Mouse (Mus musculus) CD8-positive naive resting alpha-beta T cell, adult 2 months (primary cell): Measurements from ENCODE around the gene Timm23.
"Not testable (repeated sequence)": the region's sequence is repeated elsewhere in the genome, so short reads cannot be mapped to it uniquely, and the experiment has no call there.

Source experiments
- DNase-seq, 2 experiments: peaks; one replicate each; pipeline ENCODE4 v3.0.0; 2022; ENCODE audit warnings: low read depth in 2 of 2, low spot score in 2 of 2

Gene Timm23

DNA sequence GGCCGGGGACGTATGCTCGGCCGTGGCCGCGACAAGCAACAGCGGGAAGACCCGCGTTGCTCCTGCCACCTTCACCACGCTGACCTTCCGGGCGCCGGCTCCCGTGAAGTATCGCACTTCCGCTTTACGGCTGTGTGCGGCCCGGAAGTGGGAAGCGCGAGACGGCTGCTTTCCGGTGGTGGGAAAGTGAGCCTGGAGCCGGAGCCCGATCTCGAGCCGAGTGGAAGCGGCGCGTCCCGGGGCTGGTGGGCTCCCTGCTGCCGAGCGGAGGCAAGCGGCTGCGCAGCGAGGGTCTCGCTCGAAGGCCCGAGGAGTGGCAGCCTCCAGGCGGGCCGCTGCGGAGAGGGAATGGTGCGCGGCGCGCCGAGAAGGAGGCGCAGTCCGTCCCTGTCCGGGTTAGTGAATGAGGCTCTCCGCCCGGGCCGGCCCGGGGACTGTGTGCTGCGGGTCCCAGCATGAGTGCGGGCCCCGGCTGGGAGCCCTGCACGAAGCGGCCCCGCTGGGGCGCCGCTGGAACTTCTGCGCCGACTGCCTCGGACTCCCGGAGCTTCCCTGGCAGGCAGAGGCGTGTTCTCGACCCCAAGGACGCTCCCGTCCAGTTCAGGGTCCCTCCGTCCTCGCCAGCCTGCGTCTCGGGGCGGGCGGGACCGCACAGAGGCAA lies at the start of gene Timm23, which contains the start of gene Parg:
TSS of gene Timm23 (minus strand) at position 108 of the 661 bp plus-strand sequence.
TSS of gene Parg (plus strand) at position 159 of the 661 bp plus-strand sequence.
- peak; percentile 74 to 79 for DNase-seq

DNA sequence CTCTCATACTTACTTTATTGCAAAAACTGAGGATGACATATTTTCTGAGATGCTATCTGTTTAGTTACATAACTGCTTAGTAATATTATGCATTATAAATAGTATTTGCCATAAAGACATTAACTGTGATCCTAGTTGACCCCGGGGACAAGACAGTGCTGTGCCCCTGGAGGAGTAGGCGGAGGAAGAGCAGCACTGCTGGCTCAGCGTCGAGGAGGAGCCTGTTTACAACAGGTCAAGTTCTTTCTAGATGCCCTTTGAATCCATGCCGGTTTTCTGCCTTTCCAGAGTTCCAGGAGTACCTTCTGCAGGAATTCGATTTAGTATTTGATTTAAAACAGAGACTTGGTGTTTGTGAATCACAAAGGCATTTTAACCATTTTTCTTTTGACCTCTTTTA lies 47.9 kb upstream of the Timm23 start:
- no peak for DNase-seq

DNA sequence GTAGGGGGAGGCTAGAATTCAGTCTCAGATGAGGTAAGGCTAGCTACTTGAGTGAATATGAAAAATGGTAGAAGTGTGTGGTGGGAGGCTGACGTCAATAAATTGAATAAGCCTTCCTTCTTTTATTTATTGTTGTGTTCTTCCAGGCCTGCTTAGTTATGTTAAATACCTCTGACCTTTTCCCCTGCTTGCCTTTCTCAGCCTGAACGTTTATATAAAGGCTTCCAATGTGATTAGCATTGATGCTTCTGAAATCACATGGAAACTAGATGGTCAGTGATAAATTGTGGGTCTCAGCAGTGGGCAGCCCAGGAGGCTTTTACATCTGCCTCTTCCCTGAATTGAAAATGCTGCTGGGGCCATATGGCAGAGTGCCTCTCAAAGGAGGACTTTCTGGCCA lies 44.3 kb upstream of the Timm23 start:
- no peak for DNase-seq

DNA sequence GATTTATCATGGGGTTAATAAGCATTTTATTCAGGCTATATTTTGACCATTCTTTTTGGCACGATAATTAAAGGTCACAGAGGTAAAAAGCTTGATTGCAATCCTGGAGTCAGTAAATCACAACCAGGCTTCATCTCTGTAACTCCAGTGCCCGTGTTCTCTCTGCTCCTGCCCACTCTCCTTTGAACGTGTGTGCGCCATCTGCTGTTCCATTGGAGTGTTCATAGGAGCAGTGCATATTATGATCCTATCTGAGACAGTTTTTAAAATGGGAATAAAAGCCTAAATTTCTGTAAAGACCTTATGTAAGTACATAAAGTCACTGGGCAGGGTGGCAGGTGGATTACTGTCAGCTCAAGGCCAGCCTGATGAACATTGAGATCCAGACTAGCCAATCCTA lies 40.7 kb upstream of the Timm23 start:
- DNase-seq, result no peak

DNA sequence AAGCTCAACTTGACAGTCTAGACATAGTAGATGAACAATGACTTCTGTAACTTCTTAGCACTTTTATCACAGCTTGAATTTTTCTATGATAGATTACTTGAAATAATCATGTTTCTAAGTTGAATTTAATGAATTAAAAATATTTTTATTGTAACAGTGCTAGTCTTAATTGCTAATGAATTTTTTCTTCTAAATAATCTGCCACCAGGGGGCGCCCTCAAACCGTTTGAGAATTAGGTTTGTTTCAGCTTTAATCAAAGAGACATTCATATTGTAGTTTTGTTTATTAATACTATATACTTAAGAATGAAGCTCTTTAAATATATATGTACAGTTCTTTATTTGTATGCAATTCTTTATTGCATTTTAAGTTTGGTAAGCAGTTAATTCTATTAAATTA lies 27.3 kb upstream of the Timm23 start:
- DNase-seq, result peak; percentile 32 to 43

DNA sequence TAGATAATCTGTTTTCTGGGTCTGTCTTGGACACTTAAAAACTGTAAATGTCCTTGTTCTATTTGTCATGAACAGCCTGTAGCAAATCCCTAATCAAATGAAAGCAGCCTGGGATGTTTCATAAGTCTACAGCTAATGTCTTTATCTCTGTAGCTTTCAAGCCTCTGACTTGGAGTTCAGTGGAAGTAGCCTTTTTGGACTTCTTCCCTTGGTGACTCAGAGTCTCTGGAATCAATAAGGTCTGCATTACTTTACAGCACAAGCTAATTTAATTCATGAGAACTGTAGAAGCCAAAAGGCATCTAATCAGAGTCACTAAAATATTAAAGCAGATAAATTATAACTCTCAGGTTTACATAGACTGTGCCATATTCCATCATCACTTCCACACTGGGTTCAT lies 24.9 kb upstream of the Timm23 start:
- no peak for DNase-seq

DNA sequence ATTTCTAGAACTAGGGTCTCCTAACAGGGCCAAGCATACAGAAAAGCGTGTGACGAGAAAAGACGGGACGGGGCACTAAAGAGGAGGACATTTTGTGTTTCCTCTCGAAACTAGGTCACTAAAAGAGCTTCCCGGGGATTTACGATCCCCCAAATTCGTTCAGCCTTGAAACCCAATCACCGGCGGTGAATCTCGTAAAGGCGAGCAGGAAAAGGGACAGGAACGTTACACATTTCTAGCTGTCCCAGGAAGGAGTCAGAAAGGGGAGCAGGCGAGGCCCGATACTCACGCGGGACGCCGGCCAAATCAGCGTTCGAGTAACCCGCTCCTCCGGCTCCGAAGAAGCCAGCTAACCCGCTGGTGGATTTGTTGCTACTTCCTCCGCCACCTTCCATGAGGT lies 344 bp downstream of the Timm23 start:
- DNase-seq, result no peak

DNA sequence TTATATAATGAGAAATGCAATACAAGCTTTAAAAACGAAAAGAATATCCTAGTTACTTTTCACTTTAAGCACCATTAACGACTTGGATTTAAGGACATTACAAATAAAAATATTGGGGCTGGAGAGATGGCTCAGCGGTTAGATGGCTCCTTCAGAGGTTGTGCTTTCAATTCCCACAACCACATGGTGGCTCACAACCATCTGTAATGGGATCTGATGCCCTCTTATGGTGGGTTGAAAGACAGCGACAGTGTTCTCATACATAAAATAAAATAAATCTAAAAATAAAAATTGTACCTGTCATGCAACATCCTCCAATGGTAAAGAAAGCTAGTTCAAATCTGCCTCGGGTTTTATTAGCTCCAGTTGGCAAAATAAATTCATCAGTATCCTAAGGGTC lies 8.1 kb downstream of the Timm23 start:
- DNase-seq, result not testable (repeated sequence)

DNA sequence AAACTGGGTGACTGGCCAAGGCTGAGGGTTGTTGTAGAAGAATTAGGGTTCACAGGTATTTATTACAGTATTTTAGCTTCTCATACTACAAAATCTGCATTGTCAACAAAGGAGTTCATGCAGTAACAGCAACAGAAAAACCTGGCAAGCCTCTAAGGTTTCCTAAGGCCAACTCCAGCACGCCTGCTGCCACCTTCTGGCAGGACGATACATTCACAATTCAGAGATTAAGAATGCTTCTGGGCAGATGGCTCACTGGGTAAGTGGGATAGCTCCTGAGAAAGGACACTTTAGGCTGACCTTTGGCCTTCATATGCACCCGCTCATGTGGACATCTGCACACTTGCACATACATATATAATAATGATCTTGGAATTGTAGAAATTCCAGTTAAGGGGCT lies 9.3 kb downstream of the Timm23 start:
- DNase-seq, result peak; percentile 16 to 42

DNA sequence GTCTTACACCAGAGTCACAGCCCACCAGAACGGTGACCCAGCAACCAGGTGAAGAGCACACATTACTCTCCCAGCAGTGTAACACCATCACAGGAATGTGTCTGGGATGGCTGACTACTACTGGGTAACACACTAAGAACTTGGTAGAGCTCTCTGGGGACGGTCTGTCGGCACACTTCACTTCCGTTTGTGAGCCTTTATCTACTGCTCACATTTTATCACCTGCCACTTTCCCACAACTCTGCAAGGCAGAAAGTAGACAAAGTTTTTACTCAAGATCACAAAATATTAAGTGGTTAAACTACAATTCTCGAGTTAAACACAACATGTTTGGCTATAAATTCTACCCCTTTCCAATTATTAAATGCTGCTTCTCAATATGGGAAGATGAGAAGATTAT lies 9.8 kb downstream of the Timm23 start:
- no peak for DNase-seq

DNA sequence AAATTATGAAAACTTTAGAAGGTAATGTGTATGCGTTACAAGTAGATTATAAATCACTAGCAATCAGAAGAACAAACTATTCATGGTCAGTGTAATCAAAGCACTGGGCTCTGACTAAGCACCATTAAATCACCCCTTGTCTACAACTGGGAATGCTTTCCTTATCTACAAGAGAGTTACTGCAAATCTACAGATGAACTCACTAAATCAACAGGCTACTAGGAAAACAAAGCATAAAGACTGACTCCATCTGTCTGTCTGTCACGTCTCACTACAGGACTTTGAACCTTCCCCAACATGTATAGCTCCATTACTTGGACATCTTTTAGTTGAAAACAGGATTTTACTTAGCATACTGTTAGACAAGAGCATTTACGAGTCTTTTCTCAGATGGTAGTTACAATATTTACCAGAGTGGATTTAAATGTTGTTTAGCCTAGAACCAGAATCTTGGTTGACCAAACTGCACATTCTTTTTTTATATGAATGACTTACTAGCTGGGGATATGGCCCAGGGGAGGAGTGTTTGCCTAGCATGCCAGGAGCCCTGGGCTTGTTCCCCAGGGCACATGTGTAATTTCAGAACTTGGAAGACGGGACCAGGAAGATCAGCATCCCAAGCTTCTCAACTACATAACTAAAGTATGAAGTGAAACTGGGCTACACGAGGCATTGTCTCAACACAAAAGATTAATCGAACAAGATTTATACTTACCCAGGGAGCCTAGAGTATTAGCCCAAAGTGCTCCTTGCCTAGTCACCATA lies 10.9 kb downstream of the Timm23 start:
- DNase-seq, result no peak

DNA sequence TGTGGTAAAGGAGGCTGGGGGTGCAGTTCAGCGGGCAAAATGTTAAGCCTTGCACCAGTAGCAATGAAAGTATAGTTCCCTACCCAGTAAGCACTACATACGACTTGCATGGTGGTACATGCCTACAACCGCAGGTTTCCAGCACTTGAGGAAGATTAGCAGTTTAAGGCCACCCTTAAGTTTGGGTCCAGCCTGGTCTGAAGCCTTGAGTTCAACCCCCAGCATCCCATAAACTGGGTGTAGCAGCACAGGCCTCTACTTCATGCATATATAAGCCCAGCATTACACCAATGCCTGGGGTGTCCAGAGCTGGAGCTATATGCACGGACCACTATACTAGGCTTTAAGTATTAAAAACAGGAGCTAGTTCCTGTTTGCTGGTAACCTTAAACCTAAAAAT lies 17.9 kb downstream of the Timm23 start:
- DNase-seq, result no peak

DNA sequence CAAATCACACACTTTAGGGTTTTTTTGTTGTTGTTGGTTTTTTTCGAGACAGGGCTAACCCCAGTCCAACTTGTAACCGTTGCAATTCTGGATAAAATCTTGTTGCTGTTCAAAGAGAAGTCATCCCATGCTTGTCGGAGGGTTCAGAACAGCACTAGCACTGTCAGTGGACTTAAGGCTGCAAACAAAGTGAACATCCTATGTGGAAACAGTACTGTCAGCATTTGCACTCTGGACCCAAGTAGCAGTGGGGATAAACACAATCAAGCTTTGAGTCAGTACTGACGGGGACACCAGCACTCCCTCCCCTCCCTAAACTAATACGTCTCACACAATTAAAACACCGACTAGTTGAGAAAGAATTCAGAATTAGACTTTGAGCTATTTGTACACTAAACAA lies 20.8 kb downstream of the Timm23 start:
- no peak for DNase-seq

DNA sequence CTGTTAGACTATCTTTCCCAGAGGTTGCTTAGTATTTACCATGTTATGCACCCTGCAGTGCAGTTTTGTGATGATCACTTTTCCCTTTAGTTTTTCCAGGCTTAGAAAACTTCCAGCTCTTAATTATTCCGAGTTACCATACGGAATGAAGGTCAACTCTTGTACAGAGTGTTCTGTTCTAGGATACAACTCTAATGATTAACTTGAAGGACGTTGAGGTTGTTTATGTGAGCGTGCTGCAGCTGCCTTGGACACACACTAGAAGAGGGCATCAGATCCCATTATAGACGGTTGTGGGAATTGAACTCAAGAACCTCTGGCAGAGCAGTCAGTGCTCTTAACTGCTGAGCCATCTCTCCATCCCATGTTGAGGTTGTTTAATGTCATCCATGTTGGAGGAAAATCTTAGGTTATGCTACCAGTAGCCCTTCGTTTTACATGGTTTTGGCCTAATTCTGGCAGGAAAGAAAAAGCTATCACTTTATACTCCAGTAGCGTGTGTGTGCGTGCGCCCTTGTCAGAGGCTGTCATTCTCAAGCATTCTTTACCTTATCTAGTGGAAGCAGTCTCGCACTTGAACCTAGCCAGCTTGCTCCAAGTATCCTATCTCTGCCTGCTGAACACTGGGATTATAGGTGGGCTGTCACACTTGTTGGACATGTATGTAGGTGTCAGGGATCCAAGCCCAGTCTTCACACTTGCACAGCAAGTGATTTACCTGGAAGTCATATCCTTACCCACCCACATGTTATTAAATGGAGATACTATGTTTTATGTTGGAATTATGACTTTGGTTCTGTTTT lies 22.1 kb downstream of the Timm23 start:
- DNase-seq, result no peak

DNA sequence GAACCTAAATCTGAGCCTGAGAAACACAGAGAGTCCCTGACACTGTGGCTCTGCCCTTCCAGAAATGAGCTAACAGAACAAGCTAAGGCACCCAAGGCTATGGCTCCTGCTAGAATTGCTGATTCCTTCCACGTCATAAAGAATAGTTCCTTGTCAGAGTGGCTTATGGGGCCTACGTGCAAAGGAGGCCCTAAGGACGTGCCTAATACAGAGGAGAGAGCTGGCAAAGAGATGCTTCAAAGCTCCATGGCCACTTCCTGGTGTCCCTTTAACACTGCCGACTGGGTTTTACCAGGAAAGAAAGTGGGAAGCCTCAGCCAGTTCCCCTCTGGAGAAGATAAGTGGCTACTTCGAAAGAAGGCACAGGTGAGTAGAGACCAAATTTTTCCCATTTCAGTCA lies 25.1 kb downstream of the Timm23 start:
- not testable (repeated sequence) for DNase-seq

DNA sequence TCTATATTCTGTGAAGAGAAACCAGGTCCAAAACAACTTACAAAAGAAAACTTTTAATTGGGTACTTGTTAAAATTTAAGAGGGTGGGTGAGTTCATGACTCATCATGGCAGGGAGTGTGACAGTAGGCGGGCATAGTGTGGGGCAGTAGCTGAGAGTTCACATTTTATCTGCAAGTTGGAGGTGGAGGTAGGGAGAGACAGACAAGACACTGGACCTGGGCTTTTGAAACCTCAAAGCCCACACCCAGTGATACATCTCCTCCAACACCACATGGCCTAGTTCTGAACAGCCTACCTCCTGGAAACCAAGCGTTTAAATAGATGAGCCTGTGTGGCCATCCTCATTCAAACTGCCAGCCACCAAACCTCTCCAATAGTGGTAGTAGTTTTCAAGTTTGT lies 26.4 kb downstream of the Timm23 start:
- DNase-seq, result no peak

DNA sequence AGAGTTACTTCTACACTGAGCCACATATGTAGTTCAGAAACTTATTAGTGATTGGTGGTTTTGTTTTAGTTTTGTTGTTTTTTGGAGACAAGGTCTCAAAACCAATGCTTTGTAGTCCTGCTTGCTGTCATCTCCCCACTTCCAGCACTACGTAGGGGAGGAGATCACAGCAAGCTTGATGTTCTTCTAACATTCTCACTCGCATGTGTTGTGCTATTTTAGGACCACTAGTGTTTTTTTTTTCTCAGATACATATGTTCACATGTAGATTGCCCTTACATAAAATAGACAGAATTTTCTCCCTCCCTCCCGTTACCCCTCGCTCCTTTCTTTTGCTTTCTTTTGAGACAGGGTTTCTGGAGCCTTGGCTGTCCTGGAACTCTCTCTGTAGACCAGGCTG lies 31.6 kb downstream of the Timm23 start:
- no peak for DNase-seq

DNA sequence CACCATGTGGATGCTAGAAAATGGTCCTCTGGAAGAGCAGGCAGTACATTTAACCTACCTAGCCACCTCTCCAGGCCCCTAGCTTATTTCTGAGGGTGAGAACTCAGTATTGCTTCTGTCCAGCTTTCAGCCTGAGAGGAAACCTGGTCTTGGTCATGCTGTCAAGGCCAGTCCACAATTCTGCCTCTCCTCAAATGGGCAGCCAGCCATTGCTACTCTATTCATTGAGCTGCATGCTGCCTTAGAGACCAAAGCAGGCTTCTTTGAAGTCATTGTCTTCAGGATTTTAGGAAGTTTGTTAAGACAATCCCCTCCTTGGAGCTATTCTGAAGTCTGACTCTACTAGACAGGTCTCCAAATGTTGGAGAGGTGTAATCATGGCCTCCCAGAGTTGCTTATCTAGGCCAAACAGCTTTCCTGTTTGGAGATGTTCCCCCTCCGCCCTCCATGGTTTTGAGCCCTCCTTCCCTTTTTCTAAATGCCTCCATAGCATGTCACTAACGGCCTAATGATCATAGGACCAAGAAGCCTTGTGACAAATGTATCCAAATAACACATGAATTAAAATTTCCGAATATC lies 33.0 kb downstream of the Timm23 start:
- DNase-seq, result no peak

DNA sequence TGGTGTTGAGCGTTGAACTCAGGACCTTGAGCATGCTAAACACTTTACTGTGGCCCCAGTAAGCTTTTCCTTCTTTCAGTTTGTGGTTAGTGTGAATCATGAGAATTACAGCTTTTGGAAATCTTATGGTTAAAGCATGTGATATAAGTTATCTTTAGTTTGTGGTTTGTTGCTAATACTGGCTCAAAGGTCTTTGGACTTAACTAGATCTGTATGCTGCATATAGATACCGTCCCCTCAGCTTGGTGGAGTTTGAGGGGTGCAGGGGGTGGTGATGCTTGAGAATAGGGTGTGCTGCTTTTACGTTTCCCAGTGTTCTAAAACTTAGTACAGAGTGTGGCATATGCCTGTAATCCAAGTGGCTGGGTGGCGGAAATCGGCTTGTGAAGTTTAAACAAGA lies 34.4 kb downstream of the Timm23 start:
- DNase-seq, result no peak

DNA sequence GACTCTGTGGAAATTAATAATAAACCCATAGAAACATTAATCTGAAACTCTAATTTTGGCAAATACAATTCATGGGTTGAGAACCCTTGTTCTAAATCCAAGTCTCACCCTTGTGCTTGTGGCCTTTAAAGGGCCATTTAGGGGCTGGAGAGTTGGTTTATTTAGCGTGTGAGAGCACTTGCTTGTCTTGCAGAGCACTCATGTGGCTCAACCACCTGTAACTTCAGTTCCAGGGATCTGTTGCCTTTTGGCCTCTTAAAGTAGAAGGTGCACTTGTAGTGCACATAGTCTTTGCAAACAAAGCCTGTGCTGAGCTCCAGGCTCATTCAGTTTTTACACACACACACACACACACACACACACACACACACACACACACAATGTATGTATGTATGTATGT lies 34.9 kb downstream of the Timm23 start:
- no peak for DNase-seq

DNA sequence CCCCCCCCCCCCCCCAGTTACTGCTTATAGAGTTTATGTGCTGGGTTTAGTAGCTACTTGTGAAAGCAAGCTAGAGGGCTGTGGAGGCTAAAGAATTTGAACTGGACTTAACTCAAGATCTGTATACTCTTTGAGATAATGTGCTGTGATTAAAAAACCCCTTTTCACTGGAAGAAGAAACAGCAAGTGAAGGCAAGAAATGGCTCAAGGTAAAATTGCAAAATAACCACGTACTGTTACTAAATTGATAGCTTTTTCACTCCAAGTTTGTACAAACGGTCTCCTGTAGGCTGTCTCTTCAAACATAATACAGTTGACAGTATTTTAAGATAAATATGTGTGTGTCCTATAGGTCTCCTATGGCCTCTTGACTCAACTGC lies 35.6 kb downstream of the Timm23 start:
- DNase-seq, result no peak
